Mouse (Mus musculus): Measurements from ENCODE around the gene Nptn. TPM values are rescaled to one million over a fixed set of nuclear protein-coding genes. Genes with fewer than 3 reads are reported as not detected.

The Nptn gene
- polyA plus RNA-seq, 1 experiment from 2014 or later: 144 TPM

DNA sequence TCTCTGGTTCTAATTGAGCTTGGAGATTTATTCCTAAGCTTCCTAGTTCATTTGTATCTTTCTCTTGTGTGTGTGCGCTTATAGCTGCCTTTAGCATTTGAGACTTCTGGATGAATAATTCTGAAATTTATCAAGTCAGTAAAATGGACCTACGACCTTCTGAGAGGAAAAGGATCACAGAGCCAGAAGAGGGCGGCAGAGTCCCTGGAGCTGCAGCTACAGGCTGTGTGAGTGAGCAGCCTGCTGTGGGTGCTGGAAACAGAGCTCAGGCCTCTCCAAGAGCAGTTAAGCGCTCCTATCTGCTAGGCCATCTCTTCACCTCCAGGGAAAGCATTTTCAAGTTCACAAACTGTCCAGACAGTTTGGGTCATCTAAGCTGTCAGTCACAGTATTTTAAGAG lies 80.0 kb downstream of the Nptn start:
- WGBS: 89% methylated on average over 4 of the region's 4 CpGs
- H3K4me3 ChIP-seq: no peak overlapping the region
- ATAC-seq (replicated peaks): no peak

GRCm38 (mm10) chr9:58662791-58663190 lies 80.8 kb downstream of the Nptn start:
- ATAC-seq (replicated peaks): no peak
- H3K27ac ChIP-seq: no peak overlapping the region
- H3K36me3 ChIP-seq (replicated peaks): 0 out of 2 replicates have a peak, but pooled peaks cover 4% of the 10 kb centered on the region
- WGBS: 88% methylated on average over 3 of the region's 3 CpGs
- no peaks in the 10 kb centered on the region for H3K4me1 ChIP-seq
- H3K4me3 ChIP-seq: no peak overlapping the region
- H3K4me2 ChIP-seq: no peak overlapping the region
- H3K27me3 ChIP-seq (replicated peaks): no peaks in the 10 kb centered on the region
- no peak overlapping the region for H3K9ac ChIP-seq
- H3K9me3 ChIP-seq: no peaks in the 10 kb centered on the region

More for the DNA sequence above, 80.0 kb downstream of the Nptn start:
- Histone ChIP-seq H3K36me3 (replicated peaks) (0 out of 2 replicates have a peak, but pooled peaks cover 4% of the 10 kb centered on the region), H3K27me3 (replicated peaks) (no peaks in the 10 kb centered on the region), H3K4me1 (no peaks in the 10 kb centered on the region), H3K27ac (no peak overlapping the region), H3K9ac (no peak overlapping the region), H3K9me3 (no peaks in the 10 kb centered on the region), H3K4me2 (no peak overlapping the region)

DNA sequence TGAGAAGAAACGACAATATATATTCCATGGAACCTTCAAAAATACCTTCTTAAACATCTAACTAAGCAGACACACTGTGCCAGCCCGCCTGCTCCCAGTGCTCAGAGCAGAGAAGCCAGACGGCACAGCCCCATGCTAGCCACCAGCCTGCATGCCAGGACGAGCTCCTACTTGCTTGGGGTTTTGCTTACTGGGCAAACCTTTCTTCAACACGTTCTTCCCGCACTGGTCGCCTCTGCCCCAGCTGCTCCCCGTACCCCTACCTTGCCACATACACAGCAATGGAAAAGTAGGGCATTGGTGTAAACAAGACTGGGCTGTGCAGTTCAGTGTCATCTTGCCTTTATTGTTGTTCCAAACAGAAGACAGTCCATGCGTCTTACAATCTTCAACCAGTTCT lies 83.5 kb downstream of the Nptn start:
- Histone ChIP-seq H3K9ac (no peak overlapping the region), H3K4me3 (no peak overlapping the region), H3K4me2 (no peak overlapping the region), H3K27ac (no peak overlapping the region), H3K27me3 (replicated peaks) (no peaks in the 10 kb centered on the region), H3K4me1 (no peaks in the 10 kb centered on the region), H3K9me3 (no peaks in the 10 kb centered on the region), H3K36me3 (replicated peaks) (0 out of 2 replicates have a peak, but pooled peaks cover 4% of the 10 kb centered on the region)
- no peak for ATAC-seq (replicated peaks)
- WGBS: 89% methylated on average over 9 of the region's 9 CpGs

DNA sequence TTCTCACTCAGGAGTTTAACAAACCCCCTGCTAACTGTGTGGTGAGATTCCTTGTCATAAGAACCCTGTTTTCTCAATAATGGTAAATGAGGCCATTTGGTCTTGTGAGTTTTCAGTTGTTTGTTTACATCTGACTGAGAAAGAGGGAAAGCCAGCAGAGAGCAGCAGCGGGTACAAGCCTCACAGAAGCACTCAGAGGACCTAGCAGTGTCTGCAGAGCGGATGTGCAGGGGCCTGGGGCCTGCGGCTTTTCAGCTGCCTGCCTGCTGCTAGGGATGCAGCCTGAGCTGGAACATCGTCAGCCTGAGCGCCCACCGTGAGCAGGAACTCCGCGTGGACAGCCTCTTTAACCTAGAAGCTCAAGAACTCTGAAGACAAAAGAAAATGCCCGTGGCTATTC lies 84.2 kb downstream of the Nptn start:
- Histone ChIP-seq H3K36me3 (replicated peaks) (0 out of 2 replicates have a peak, but pooled peaks cover 4% of the 10 kb centered on the region), H3K9me3 (no peaks in the 10 kb centered on the region), H3K4me2 (no peak overlapping the region), H3K4me3 (no peak overlapping the region), H3K9ac (no peak overlapping the region), H3K27ac (no peak overlapping the region), H3K27me3 (replicated peaks) (no peaks in the 10 kb centered on the region), H3K4me1 (no peaks in the 10 kb centered on the region)
- WGBS: 42% methylated on average over 9 of the region's 9 CpGs
- ATAC-seq (replicated peaks): no peak

DNA sequence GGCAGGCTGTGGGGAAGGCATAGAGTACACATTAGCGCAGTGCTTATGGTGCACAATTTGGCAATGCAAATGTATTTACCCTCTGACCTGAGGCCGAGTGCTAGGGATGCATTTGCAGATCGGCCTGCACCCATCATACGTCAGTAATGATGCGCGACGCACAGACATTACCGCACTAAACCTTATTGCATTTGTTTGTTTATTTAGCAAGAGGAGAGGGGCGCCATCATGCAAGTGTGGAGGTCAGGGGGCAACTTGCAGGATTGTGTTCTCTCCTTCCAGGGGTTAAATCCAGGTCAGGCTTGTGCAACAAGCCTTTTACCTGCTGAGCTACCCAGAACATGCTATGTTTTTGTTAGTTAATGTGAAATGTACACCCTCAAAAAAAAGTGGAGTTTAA lies 85.2 kb downstream of the Nptn start:
- H3K9ac ChIP-seq: no peak overlapping the region
- 0 out of 2 replicates have a peak, but pooled peaks cover 2% of the 10 kb centered on the region for H3K36me3 ChIP-seq (replicated peaks)
- no peak overlapping the region for H3K4me3 ChIP-seq
- ATAC-seq (replicated peaks): no peak
- H3K27ac ChIP-seq: no peak overlapping the region
- no peak overlapping the region for H3K4me2 ChIP-seq
- no peaks in the 10 kb centered on the region for H3K27me3 ChIP-seq (replicated peaks)
- WGBS: 78% methylated on average over 9 of the region's 9 CpGs
- H3K9me3 ChIP-seq: no peaks in the 10 kb centered on the region
- no peaks in the 10 kb centered on the region for H3K4me1 ChIP-seq

DNA sequence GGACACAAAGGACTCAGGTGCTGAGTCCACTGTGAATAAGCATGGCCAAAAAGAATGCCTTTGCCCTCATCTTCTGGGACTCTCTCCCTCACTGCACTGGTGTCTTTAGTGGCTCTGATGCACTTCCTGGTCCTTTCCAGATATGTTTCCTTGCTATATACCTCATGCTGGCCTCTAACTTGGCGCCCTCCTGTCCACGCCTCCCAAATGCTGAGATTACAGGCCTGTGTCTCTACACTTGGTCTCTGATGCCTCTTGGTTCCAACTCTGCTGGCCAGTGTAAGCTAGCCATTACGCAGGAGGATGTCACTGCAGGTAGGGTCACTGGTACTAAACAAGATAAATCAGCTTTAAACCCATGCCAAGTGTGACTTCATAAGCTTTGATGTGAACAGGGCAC lies 86.1 kb downstream of the Nptn start:
- Histone ChIP-seq H3K4me3 (no peak overlapping the region), H3K27me3 (replicated peaks) (no peaks in the 10 kb centered on the region), H3K27ac (no peak overlapping the region), H3K4me1 (no peaks in the 10 kb centered on the region), H3K9ac (no peak overlapping the region), H3K36me3 (replicated peaks) (no peaks in the 10 kb centered on the region), H3K9me3 (no peaks in the 10 kb centered on the region), H3K4me2 (no peak overlapping the region)
- WGBS: 96% methylated on average over 3 of the region's 3 CpGs
- no peak for ATAC-seq (replicated peaks)

GRCm38 (mm10) chr9:58669071-58669470 lies 87.0 kb downstream of the Nptn start:
- WGBS: 68% methylated on average over 3 of the region's 3 CpGs
- Histone ChIP-seq H3K4me2 (no peak overlapping the region), H3K36me3 (replicated peaks) (no peaks in the 10 kb centered on the region), H3K27ac (no peak overlapping the region), H3K9ac (no peak overlapping the region), H3K4me1 (no peaks in the 10 kb centered on the region), H3K9me3 (no peaks in the 10 kb centered on the region), H3K4me3 (no peak overlapping the region), H3K27me3 (replicated peaks) (no peaks in the 10 kb centered on the region)
- no peak for ATAC-seq (replicated peaks)

DNA sequence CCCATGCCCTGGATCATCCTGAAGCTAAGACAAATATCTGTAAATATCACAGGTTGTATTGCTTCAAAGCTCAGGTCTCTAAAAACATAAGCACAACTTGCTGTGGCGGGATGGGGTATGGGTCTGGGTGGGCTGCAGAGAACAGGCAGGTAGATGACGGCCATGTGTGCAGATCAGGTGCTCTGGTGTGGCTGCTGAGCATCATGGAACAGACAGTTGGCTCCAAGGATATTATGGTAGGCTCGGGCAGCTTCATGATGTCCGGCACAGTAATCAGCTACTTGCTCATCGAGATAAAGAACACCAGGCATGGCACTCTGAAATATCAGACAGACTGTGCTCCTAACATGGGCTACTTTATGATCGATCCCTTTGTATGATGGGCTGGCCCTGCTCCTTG lies 87.8 kb downstream of the Nptn start:
- Histone ChIP-seq H3K27me3 (replicated peaks) (no peaks in the 10 kb centered on the region), H3K4me3 (no peak overlapping the region), H3K9me3 (no peaks in the 10 kb centered on the region), H3K4me1 (peaks cover 4% of the 10 kb centered on the region; the same call in 1 of the 2 replicates), H3K27ac (no peak overlapping the region), H3K9ac (no peak overlapping the region), H3K4me2 (no peak overlapping the region), H3K36me3 (replicated peaks) (no peaks in the 10 kb centered on the region)
- no peak for ATAC-seq (replicated peaks)
- 93% methylated on average over 6 of the region's 6 CpGs for WGBS

DNA sequence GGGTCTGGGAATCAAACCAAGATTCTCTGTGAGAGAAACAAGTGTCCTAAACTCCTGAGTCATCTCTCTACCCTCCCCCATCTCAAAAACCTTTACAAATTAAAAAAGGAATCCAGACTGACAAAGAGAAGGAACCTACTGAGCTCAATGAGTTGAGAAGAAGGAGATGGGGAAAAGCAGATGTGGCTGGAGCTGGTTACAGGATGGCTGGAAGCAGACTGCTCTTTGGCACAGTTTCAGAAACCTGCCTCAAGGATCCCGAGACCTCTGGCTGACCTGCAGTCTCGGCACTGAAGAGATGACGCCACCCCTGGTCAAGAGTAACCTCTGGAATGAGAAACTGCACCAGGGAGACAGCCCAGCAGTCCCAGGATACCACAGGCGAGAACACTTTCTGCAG lies 90.4 kb downstream of the Nptn start:
- no peak for ATAC-seq (replicated peaks)
- H3K36me3 ChIP-seq (replicated peaks): no peaks in the 10 kb centered on the region
- H3K27ac ChIP-seq: no peak overlapping the region
- no peaks in the 10 kb centered on the region for H3K9me3 ChIP-seq
- H3K4me2 ChIP-seq: no peak overlapping the region
- H3K4me1 ChIP-seq: peaks cover 4% of the 10 kb centered on the region; the same call in 1 of the 2 replicates
- no peaks in the 10 kb centered on the region for H3K27me3 ChIP-seq (replicated peaks)
- no peak overlapping the region for H3K9ac ChIP-seq
- 67% methylated on average over 4 of the region's 4 CpGs for WGBS
- no peak overlapping the region for H3K4me3 ChIP-seq

GRCm38 (mm10) chr9:58674736-58675135 lies 92.7 kb downstream of the Nptn start:
- Histone ChIP-seq H3K4me1 (peaks cover 4% of the 10 kb centered on the region; the same call in 1 of the 2 replicates), H3K4me3 (no peak overlapping the region), H3K4me2 (no peak overlapping the region), H3K9me3 (no peaks in the 10 kb centered on the region), H3K27me3 (replicated peaks) (no peaks in the 10 kb centered on the region), H3K9ac (no peak overlapping the region), H3K36me3 (replicated peaks) (no peaks in the 10 kb centered on the region), H3K27ac (no peak overlapping the region)
- no peak for ATAC-seq (replicated peaks)
- WGBS: 74% methylated on average over 11 of the region's 11 CpGs

- peaks cover 4% of the 10 kb centered on the region; the same call in 1 of the 2 replicates for H3K4me1 ChIP-seq
- WGBS: 78% methylated on average over 6 of the region's 6 CpGs
- H3K4me3 ChIP-seq: no peak overlapping the region
- no peak overlapping the region for H3K9ac ChIP-seq
- no peaks in the 10 kb centered on the region for H3K36me3 ChIP-seq (replicated peaks)
- ATAC-seq (replicated peaks): no peak
- H3K27me3 ChIP-seq (replicated peaks): no peaks in the 10 kb centered on the region
- H3K4me2 ChIP-seq: no peak overlapping the region
- H3K27ac ChIP-seq: no peak overlapping the region
- H3K9me3 ChIP-seq: no peaks in the 10 kb centered on the region
Observed at GRCm38 (mm10) chr9:58675371-58675770, 93.3 kb downstream of the Nptn start.

DNA sequence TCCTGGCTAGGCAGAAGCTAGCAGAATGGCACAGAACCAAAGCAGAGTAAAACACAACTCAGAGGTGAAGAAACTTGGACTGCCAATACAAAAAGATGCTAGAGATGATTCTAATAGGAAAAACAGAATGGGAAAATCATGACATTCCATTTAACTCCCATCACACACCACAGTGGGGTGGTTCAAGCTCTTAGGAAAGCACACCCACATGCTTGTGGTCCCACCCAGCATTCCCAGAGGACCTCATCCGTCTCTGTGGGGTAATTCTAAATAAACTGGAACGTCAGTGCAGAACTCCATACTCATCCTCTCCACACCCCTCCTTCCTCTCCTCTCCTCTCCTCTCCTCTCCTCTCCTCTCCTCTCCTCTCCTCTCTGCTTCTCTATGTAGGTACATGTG lies 99.4 kb downstream of the Nptn start:
- H3K9ac ChIP-seq: no peak overlapping the region
- H3K4me1 ChIP-seq: no peaks in the 10 kb centered on the region
- WGBS: 73% methylated on average over 2 of the region's 2 CpGs
- H3K4me2 ChIP-seq: no peak overlapping the region
- no peaks in the 10 kb centered on the region for H3K36me3 ChIP-seq (replicated peaks)
- no peak overlapping the region for H3K4me3 ChIP-seq
- H3K27ac ChIP-seq: no peak overlapping the region
- H3K27me3 ChIP-seq (replicated peaks): no peaks in the 10 kb centered on the region
- ATAC-seq (replicated peaks): no peak
- H3K9me3 ChIP-seq: no peaks in the 10 kb centered on the region

DNA sequence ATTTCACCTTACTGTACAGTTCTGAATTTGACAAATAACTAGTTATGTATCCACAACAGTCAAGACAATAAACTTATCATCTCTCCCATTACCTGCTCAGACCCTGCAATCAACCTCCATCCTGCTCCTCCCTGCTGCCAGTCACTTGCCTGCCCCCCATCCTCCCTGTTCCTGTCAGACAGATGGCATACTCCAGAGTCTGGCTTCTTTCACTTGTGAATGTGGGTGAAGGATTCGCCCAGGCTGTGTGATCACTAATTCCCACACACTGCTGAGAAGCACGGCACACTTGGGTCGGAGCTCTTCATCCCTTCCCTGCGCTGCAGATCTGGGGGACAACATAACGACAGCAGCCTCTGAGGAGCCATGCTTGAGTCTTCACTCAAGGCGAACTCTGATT lies 100.1 kb downstream of the Nptn start:
- no peak overlapping the region for H3K9ac ChIP-seq

More for the DNA sequence above, 100.1 kb downstream of the Nptn start:
- Histone ChIP-seq H3K27ac (no peak overlapping the region), H3K4me2 (no peak overlapping the region), H3K36me3 (replicated peaks) (no peaks in the 10 kb centered on the region), H3K4me1 (no peaks in the 10 kb centered on the region), H3K27me3 (replicated peaks) (no peaks in the 10 kb centered on the region), H3K4me3 (no peak overlapping the region), H3K9me3 (no peaks in the 10 kb centered on the region)
- no peak for ATAC-seq (replicated peaks)
- WGBS: 74% methylated on average over 6 of the region's 6 CpGs
